Mouse (Mus musculus) ovary, postnatal 14 days (tissue): ENCODE data around the gene Kmt2a.
"Not testable (repeated sequence)": the region's sequence is repeated elsewhere in the genome, so short reads cannot be mapped to it uniquely, and the experiment has no call there.

Experiments used
- DNase-seq: peaks from one replicate; pipeline ENCODE4 v3.0.0; 2022; ENCODE audit warnings: low spot score

Gene Kmt2a

DNA sequence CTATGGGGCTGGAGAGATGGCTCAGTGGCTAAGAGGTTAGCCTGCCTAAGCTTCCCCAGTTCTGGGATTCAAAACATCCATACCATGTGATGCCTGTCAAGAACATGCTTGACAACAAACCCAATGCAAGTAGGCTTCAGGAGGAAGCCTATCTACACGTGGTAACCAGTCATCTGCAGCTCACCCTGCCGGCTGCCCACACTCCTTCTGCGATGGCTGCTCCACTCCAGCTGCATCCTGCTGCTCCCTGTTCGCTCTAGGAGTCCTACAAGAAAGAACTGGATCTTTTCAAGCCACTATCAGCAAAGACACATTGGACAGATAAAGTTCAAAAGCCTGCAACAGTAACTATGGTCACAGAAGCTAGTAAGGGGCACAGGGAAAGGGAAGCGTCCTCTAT is 63.6 kb downstream of the Kmt2a start:
- no peak for DNase-seq

- DNase-seq = no peak
Observed at GRCm38 (mm10) chr9:44814179-44814578, 66.9 kb downstream of the Kmt2a start.

- DNase-seq = no peak
Observed at GRCm38 (mm10) chr9:44810316-44810715, 70.8 kb downstream of the Kmt2a start.

DNA sequence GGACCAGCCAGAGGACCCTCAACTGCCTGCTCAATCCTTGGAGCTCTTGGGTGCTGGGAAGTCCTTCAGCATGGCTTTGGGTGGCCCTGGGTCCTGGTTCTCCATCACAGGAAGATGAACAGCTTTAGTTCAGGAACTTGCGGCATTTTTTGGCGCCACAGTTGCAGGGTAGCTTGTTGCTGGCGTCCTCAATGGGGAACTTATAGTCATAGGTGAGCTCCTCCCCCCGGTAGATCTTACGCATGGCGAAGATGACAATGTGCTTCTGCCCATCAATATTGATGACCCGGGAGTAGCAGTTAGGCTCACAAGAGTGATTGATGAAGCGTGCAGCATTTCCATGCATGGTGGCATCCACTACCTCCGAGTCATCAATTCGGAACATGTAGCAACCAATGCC is 73.3 kb downstream of the Kmt2a start:
- DNase-seq = no peak

GRCm38 (mm10) chr9:44807141-44807540 is 74.0 kb downstream of the Kmt2a start:
- DNase-seq = no peak

DNA sequence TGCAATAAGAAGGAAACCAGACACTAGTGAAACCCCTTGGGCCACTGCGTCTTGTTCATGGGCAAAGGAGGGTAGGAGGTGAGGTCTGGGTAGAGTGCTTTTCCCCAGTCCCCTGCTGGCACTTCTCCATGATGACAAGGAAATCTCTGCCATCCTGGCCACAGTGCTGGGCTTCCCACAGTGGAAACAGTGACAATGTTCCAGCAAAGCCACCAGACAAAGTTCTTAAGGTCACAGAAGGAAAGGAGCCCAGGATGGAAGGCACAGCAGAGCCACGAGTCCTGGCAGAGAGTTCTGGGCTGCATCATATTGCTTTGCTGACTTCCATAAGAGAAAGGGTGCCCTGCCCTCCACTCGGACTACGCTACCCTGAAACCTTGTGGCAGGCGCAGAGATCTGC is 75.6 kb downstream of the Kmt2a start:
- no peak for DNase-seq

DNA sequence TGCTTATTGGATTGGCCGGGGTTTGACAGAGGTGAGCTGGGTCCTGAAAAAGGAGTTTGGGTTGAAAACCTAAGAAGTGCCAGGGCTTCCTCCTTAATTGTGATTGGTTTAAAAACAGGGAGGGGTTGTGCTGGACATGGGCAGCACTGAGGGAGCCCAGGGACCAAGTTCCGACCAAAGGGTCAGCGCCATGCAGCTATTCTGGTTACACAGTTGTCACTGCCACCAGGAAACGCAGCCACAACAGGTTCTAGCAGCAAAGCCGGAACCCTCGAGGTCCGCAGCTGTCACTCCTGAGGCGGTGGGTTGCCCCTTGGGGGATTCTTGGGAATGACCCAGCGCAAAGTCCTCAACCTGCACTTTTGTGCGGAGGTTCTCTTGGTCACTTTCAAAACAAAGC is 76.4 kb downstream of the Kmt2a start:
- DNase-seq = no peak

- DNase-seq = no peak
Observed at GRCm38 (mm10) chr9:44802808-44803450, 78.2 kb downstream of the Kmt2a start, which contains the start of gene Ttc36. Gene Ttc36 (minus strand): TSS chr9:44803072.

- no peak for DNase-seq
Observed at GRCm38 (mm10) chr9:44801669-44802068, 79.4 kb downstream of the Kmt2a start.

- no peak for DNase-seq
Observed at GRCm38 (mm10) chr9:44799958-44800324, 81.2 kb downstream of the Kmt2a start.

GRCm38 (mm10) chr9:44799102-44799957 is 81.8 kb downstream of the Kmt2a start, which contains the start of gene Tmem25:
Gene Tmem25 (minus strand): TSS chr9:44799307.
- DNase-seq = peak; percentile 69

- DNase-seq = no peak
Observed at GRCm38 (mm10) chr9:44798298-44798697, 82.8 kb downstream of the Kmt2a start.

DNA sequence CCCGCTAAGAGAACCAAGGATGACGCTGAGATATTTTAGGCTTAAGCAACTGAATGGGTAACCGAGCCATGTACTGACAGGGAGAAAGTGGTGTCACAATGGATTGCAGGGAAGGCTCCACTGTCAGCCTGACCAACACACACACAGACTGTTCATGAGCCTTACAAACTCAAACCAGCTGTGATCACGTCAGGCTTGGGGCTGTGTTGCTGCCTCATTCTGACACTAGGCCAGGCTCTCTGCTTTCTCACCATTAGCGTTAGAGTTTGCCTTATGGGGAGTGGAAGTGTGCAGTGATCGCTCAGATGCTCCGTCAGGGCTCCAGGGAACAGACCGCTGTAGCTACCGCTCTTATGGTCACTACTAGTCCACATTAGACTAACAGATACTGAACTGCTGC is 88.3 kb downstream of the Kmt2a start:
- no peak for DNase-seq

GRCm38 (mm10) chr9:44772750-44773651 is 108.1 kb downstream of the Kmt2a start:
- DNase-seq = peak; percentile 94

- no peak for DNase-seq
Observed at GRCm38 (mm10) chr9:44772392-44772749, 108.7 kb downstream of the Kmt2a start.

DNA sequence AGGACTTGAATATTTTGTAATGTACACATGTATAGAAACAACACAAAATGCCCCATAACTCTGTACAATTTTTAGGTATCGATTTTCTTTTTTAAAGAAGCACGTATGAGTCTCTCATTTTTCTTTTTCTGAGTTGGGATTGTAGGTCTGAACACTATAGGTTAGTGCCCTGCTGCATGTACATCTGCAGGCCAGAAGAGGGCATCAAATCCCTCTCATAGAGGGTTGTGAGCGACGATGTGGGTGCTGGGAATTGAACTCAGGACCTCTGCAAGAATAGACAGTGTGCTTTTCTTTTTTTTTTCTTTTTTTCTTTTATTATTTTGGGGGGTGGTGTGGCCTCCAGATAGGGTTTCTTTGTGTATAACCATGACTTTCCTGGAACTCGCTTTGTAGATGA is 109.7 kb downstream of the Kmt2a start:
- no peak for DNase-seq

GRCm38 (mm10) chr9:44768029-44768394 is 113.1 kb downstream of the Kmt2a start:
- not testable (repeated sequence) for DNase-seq

- DNase-seq = peak; percentile 69
Observed at GRCm38 (mm10) chr9:44767101-44768028, 113.7 kb downstream of the Kmt2a start, which contains the start of the genes Arcn1 and Ift46. Gene Arcn1 (minus strand): TSS chr9:44767845. Gene Ift46 (plus strand): TSS chr9:44767908.

DNA sequence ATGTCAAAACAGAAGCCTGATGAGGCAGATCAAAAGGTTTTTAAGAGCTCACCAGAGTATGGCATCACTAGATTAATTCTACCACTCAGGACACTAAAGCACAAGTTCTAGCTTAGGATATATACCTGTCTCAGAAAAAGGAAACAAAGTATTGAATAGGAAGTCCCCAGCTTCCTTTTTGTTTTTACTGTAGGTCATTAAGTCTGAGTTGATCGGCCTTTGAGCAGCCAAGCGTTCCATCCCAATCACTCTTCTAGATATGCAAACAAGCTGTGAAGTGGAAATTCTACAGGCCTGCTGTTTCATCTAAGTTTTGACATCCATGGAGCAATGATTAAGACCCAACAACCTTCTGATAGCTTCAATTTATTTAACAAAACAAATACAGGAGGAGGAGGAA is 120.2 kb downstream of the Kmt2a start:
- DNase-seq = no peak
